Mouse (Mus musculus) liver, adult (tissue): Measurements from ENCODE around the gene Ccdc148.

ENCODE experiments used
- GATA4 ChIP-seq: IDR thresholded peaks from 2 replicates; pipeline ENCODE4 v1.6.1; 2014; ENCODE audit warnings: mild to moderate bottlenecking, low read length; ENCODE audit not compliant: insufficient replicate concordance

Gene Ccdc148

GRCm38 (mm10) chr2:59160605-59160963 is at the start of gene Ccdc148, which contains the start of gene Pkp4:
TSS of gene Ccdc148 (minus strand) at chr2:59160683.
TSS of gene Pkp4 (plus strand) at chr2:59160850.
- TF ChIP-seq GATA4: no peak

DNA sequence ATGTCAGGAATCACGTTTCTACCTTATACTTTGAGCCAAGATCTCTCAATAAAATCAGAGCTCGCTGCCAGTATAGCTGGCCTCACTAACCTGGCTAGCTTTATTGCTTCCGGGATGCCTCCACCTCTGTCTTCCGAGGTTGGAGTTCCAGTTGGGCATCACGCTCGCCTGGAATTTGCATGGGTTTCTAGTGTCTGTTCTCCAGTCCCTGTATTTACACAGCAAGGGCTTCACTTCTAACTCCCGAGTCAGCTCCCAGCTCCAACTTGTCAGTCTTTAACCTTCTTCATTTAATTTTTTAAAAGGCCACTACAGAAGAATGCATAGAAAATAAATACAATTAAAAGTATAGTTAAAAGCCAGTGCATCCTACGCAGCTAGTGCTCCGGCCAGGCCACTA is 47.8 kb upstream of the Ccdc148 start:
- TF ChIP-seq GATA4: no peak

DNA sequence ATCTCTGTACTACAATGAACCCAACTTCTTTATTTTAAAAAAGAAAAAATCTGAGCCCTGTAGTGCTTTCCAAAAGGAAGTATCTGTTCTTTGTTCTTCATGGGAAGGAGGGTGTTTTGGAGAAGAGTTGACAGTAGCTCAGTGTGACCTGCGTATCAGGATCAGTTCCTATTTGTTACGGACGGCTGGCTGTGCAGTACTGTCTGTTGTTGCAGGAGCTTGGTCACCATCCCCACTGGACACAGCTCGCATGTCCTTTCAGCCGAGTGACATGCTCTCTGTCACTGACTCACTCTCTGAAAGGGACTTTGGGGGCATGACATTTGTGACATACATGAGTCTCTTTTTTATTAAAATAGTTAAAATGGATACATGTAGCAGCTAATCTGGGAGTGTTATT is 47.2 kb upstream of the Ccdc148 start:
- TF ChIP-seq GATA4: no peak

DNA sequence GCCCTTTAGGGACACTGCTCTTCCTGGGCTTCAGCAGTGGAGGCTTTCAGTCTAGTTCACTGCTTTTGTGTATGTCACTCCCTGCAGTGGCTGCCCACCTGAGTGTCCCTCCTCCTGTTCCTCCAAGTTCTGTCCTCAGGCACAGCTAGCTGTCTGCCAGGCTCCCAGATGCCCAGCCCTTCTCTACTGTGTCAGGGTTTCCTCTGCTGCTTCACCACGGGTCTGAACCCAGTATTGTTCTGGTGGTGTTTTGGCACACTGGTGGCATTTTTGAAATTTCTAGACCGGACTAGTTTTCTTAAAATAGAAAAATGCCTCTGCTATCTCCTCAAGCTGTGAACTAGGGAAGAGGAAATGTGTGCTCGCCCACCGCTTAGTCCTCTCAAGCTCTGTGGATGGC is 46.8 kb upstream of the Ccdc148 start:
- no peak for TF ChIP-seq GATA4

GRCm38 (mm10) chr2:59206190-59206589 is 45.7 kb upstream of the Ccdc148 start:
- TF ChIP-seq GATA4: no peak

DNA sequence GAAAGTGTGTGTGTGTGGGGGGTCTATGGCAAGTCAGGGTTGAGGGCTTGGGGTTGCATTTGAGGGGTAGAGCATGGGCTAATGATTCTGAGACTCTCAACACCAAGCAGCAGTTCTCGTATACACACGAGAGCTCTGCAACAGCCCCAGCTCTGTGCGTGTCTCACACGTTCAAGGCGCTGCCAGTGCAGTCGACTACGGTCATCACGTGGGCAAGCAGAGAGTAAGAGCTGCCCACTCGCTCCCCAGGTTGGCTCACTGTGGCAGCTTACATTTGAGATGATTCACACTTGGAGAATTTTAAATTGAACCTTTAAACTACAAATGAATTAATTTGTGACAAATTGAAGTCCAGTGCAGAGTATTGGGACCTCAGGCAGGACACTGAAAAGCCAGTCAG is 44.6 kb upstream of the Ccdc148 start:
- no peak for TF ChIP-seq GATA4

DNA sequence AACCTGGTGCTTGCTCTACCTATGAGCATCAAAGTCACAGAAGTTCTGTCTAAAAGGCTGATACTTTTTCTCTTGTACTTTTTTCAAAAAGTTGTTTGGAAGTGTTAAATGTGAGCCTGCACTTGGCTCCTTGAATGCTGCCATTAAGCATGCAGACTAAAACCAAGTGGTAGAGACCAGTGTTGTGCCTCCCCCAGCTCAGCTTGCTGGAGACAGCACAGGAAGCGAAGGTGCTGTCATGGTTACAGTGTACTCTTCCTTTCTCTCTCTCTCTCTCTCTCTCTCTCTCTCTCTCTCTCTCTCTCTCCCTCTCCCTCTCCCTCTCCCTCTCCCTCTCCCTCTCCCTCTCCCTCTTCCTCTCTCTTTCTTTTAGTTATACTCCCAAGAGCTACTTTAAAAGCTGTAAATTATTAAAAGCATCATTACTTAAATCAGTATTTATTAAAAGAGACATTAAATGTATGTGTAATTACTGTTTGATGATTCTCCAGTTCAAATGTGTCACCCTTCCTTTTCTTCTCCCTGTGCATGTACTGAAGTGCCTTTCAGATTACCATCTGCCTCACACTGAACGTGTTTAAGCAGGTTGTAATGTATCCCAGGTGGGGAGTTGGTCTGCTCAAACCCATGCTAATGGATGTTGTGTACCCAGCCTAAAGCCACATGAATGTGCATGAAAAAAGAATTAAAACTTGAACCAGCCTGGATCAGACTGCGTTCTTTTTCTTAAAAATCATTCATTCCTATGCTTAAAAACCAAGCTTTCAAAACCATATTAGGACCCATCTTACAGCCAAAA is 43.3 kb upstream of the Ccdc148 start:
- no peak for TF ChIP-seq GATA4

- no peak for TF ChIP-seq GATA4
These were observed 42.4 kb upstream of the Ccdc148 start for GRCm38 (mm10) chr2:59202930-59203329.

- no peak for TF ChIP-seq GATA4
These were observed 40.0 kb upstream of the Ccdc148 start for GRCm38 (mm10) chr2:59200511-59200910.

- no peak for TF ChIP-seq GATA4
These were observed 39.0 kb upstream of the Ccdc148 start for GRCm38 (mm10) chr2:59199476-59199976.

DNA sequence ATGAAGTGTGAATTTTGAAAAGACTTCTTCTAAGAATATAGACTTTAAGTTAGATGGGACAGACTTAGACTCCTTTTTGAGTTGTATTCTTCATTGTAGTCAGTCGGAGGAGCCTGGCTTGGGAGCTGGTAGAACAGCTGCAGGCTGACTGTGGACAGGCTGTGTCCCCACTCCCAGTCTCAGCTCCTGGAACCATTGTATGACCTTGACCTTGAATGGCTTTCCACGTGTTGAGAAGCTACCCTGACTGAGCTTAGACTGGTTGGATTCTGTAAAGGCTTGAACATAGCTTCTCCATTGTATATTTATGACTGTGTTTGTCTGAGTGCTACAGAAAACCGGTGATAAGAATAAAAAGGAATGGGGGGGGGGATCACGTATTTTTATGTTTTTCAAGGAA is 36.7 kb upstream of the Ccdc148 start:
- TF ChIP-seq GATA4: no peak

DNA sequence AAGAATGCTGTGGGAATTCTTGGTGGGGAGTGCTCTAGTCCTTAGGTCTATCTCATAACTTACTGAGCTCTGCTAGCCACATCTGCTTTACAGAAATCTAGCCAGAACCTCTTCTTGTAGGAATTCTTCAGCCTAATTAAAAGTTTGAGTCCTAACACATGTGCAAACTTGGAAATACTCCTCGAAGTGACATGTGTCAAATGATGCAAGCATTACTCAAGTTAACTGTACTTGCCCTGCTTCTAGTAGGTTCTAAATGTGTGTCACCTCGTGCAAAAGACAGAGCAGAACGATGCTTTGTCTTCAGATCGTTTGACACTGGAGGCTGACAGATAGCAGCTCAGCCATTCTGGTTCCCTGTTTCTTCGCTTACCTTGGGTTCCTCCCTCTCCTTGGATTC is 32.6 kb upstream of the Ccdc148 start:
- no peak for TF ChIP-seq GATA4

GRCm38 (mm10) chr2:59191466-59191865 is 31.0 kb upstream of the Ccdc148 start:
- no peak for TF ChIP-seq GATA4

- no peak for TF ChIP-seq GATA4
These were observed 29.7 kb upstream of the Ccdc148 start for GRCm38 (mm10) chr2:59190186-59190585.

GRCm38 (mm10) chr2:59189661-59190185 is 29.2 kb upstream of the Ccdc148 start:
- TF ChIP-seq GATA4: no peak

DNA sequence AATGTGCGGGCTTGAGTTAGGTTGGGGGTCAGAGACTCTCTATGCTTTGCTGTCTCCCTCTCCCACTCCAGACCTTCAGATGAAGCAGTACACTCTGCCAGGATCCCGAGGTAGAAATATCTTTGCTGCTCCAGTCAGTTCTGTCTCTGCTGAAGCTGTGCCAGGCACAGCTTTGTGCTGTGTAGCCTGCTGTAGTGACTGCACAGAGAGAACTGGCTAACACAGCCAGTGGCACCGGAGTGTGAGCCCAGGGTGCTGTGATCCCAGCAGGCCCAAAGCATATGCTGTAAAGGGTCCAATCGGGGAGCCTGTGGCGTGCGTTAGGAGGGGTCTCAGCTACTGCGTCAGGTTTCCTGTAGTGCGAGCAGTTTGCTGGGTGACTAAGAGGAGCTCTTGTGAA is 27.8 kb upstream of the Ccdc148 start:
- TF ChIP-seq GATA4: no peak

GRCm38 (mm10) chr2:59186966-59187365 is 26.5 kb upstream of the Ccdc148 start:
- TF ChIP-seq GATA4: no peak
